Mouse (Mus musculus): Measurements from ENCODE around the gene Adam29.

Gene Adam29

DNA sequence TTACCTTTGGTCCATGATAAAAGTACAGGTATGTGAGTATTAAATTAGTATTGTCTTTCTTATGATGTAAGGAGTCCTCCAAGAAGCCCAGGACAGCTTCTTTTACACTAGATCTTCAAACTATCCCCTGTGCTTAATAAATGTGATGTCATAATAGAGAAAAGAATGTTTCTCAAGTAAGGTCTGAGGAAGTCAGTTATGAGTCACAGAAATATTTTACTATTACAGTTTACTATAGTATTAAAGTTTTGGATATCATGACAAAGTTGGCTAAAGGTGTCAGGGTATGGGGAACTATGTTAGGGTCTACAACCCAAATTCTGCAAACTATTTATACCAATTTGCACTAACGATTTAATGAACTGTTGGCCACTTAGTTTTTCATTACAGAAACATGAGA, at the start of gene Adam29:
TSS of gene Adam29 (minus strand) at position 101 of the 400 bp plus-strand sequence.
- no peak for DNase-seq (ENCODE audit: low read depth)

GRCm38 (mm10) chr8:55940526-55940880, 33.8 kb upstream of the Adam29 start:
- no peak for DNase-seq (ENCODE audit: low read depth)

- no peak for DNase-seq (ENCODE audit: low read depth)
Observed at GRCm38 (mm10) chr8:55939870-55940525, 33.2 kb upstream of the Adam29 start, which contains the start of gene Glra3. Glra3 (plus strand) TSS chr8:55940460.
